Mouse (Mus musculus) megakaryocyte, embryonic 14.5 days (primary cell): Measurements from ENCODE around the gene Bloc1s3.

Source experiments
- FLI1 ChIP-seq: IDR thresholded peaks from 2 replicates; pipeline ENCODE4 v1.6.1; 2012; ENCODE audit warnings: low read length, inconsistent platforms, mixed read lengths
- GATA1 ChIP-seq: IDR thresholded peaks from 3 replicates; pipeline ENCODE4 v1.6.1; 2012; ENCODE audit warnings: mixed read lengths, low read length, inconsistent platforms, borderline replicate concordance

DNA sequence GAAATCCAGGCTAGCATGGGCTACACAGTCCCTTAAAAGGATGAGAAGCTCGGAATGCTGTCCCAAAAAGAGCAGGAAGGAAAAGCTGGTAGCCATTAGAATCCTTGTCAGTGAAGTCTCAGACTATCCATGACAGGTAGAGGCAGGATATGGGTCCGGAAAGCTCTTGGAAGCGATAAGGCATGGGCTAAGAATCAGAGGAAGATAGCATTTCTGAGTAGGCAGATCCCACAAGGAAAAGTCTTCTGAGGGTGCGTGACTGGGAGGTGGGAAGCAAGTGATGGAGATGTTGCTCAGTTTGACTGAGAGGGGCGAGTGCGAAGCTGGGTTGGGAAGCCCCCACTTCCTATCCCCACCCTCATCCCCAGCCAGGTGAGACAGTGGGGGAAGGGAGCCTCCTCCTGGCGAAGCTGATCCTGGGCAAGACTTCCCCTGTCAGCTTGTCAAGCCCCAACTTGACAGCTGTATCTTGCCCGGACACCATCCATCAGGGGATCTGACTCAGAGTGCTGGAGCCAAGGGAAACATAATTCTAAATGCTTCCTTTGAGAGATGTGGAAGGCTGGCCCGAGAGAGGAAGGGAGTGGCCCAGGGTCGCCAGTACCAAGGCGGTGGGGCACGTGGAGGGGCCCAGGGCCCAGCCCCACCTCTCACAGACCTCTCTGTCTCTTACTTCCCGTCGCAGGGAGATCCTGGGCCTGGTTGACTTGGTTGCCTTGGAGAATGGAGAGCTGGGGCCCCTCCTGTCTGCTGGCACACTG, 30.4 kb downstream of the Bloc1s3 start:
- no peak for TF ChIP-seq FLI1
- TF ChIP-seq GATA1, result no peak
